Mouse (Mus musculus) spleen, adult 2 months (tissue): ENCODE measurements around the gene Hist2h2be. TPM values are rescaled to one million over a fixed set of nuclear protein-coding genes. Genes with fewer than 3 reads are reported as not detected.
A peak's percentile ranks its signal among the peaks of the same experiment; 100 is the strongest.
"Not testable (repeated sequence)": the region's sequence is repeated elsewhere in the genome, so short reads cannot be mapped to it uniquely, and the experiment has no call there.

Source experiments
- DNase-seq, 2 experiments: peaks; one replicate each; pipeline versions ENCODE4 v3.0.0 to v3.0.0-alpha.2; 2012 to 2021; ENCODE audit warnings: low spot score in 2 of 2, low read depth in 1 of 2
- H3K27ac ChIP-seq: fragments of 200-500 bp; 2 replicates; pipeline ENCODE4 v1.5.1; 2012; ENCODE audit warnings: low read length, inconsistent platforms; ENCODE audit not compliant: insufficient read depth
- H3K27me3 ChIP-seq: fragments of 200-500 bp; 2 replicates; pipeline ENCODE4 v1.6.1; 2012; ENCODE audit warnings: mild to moderate bottlenecking, moderate library complexity, low read length, inconsistent platforms; ENCODE audit not compliant: control insufficient read depth, insufficient read depth
- H3K36me3 ChIP-seq: fragments of 200-500 bp; 2 replicates; pipeline ENCODE4 v1.6.1; 2012; ENCODE audit warnings: mild to moderate bottlenecking, low read length, inconsistent platforms; ENCODE audit not compliant: control insufficient read depth, insufficient read depth
- H3K4me1 ChIP-seq: fragments of 200-500 bp; 2 replicates; pipeline ENCODE4 v1.6.1; 2011; ENCODE audit warnings: inconsistent platforms; ENCODE audit not compliant: control insufficient read depth, insufficient read depth, insufficient read length
- H3K4me3 ChIP-seq: fragments of 200-500 bp; 2 replicates; pipeline ENCODE4 v1.5.1; 2011; ENCODE audit warnings: mild to moderate bottlenecking, inconsistent platforms; ENCODE audit not compliant: insufficient read depth, insufficient read length; ENCODE audit errors: extremely low read depth
- CTCF ChIP-seq: fragments of 200-500 bp; IDR thresholded peaks from 2 replicates; pipeline ENCODE4 v1.5.1; 2011; ENCODE audit warnings: mild to moderate bottlenecking, inconsistent platforms; ENCODE audit not compliant: insufficient read depth, insufficient read length, insufficient replicate concordance; ENCODE audit errors: extremely low read depth
- POLR2A ChIP-seq: fragments of 200-500 bp; IDR thresholded peaks from 2 replicates; pipeline ENCODE4 v1.6.1; 2011; ENCODE audit warnings: low read depth, low read length, inconsistent platforms
- WGBS: fragments of 180-500 bp; shearing (Covaris S2); methylation state at CpG from one replicate; pipeline ENCODE4 v1.1.7; 2018; 5-methylcytosine and 5-hydroxymethylcytosine counted together
- polyA plus RNA-seq: library from polyadenylated mRNA; depleted of rRNA; stranded (reverse); fragments of >200 nt; gene quantifications from 2 replicates; pipeline ENCODE4 v1.2.3, GENCODE M21; 2012

Gene Hist2h2be
- polyA plus RNA-seq, 1 experiment = 3.3 TPM

GRCm38 (mm10) chr3:96240799-96241197, 19.9 kb downstream of the Hist2h2be start:
- DNase-seq = no peak
- peak overlapping the region; percentile 74 for H3K27ac ChIP-seq
- no peak for TF ChIP-seq CTCF
- no peak for TF ChIP-seq POLR2A
- no peaks in the 10 kb centered on the region for H3K36me3 ChIP-seq
- peaks cover 9% of the 10 kb centered on the region; the same call in 1 of the 2 replicates for H3K4me1 ChIP-seq
- H3K4me3 ChIP-seq = no peak overlapping the region; the same call in 1 of the 2 replicates
- WGBS = 87% methylated on average over 9 of the region's 9 CpGs
- no peaks in the 10 kb centered on the region for H3K27me3 ChIP-seq

DNA sequence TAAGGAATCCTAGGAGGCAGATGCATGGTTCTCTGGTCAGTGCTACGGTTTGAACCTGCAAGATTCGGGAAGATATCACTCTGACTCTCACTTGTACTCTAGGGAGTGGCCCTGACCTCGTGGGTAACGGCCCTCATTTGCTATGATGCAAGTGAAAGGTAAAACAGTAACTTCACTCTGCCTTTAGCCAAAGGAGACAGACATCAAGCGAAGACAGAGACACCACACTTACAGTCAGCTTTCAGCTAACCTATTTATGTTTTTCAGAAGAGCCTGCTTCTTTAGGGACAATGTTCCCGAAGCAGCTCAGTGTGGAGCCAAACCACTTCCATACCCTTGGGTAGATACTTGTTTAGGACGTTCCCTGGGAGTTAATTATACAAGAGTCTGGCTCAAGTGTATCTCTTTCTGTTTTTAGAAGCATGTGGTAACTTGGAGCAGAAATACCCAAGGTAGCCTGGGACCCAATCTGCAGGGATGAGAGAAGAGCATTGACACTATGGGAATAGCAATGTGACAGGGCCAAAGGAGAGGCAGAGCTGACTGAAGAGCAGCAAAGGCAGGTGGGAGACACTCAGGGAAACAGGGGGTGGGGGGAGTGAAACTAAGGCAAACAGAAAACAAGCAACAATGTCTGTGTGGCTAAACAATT, 23.1 kb downstream of the Hist2h2be start:
- Histone ChIP-seq H3K4me3 (no peak overlapping the region; the same call in 1 of the 2 replicates), H3K36me3 (no peaks in the 10 kb centered on the region), H3K27me3 (no peaks in the 10 kb centered on the region), H3K27ac (peak overlapping the region; percentile 98), H3K4me1 (peaks cover 9% of the 10 kb centered on the region; the same call in 1 of the 2 replicates)
- WGBS = 64% methylated on average over 7 of the region's 7 CpGs
- no peak for DNase-seq
- TF ChIP-seq CTCF = no peak
- no peak for TF ChIP-seq POLR2A

DNA sequence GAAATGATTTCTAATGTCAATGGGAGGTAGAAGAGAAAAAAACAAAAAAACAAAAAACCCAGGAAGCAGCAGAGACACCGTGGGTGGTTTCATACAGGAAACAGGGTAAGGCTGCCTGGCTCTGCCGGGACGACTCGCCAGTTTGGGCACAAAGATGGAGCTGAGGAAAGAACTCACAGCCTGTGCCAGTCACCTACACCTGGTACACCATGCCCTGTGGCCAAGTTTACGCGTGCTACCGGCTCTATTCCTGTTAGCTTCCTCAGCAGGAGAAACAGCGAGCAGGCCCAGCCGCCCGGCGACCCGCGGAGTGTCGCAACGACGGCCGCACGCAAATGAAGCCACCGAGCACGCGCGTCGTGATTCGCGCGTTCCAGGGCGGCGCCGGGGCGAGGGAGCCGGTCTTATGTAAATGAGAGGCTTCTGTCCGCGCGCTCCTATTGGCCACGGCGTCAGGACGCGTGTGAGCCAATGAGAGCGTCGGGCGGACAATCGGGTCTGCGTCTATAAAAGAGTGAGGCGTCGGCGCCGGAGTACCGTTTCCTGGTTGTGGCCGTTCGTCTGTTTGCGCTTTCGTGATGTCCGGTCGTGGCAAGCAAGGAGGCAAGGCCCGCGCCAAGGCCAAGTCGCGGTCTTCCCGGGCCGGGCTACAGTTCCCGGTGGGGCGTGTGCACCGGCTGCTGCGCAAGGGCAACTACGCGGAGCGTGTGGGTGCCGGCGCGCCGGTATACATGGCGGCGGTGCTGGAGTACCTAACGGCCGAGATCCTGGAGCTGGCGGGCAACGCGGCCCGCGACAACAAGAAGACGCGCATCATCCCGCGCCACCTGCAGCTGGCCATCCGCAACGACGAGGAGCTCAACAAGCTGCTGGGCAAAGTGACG, 24.3 kb downstream of the Hist2h2be start, which contains the start of gene Hist2h2aa1:
Hist2h2aa1 (plus strand) TSS at position 495 of the 884 bp plus-strand sequence.
- Histone ChIP-seq H3K27ac (peak within 1 kb of the TSS; percentile 98), H3K4me3 (peak within 1 kb of the TSS; percentile 72)
- TF ChIP-seq POLR2A = peak; percentile 77
- peak; percentile 65 to 79 for DNase-seq
- not testable (repeated sequence) for H3K4me1 ChIP-seq, H3K27me3 ChIP-seq, H3K36me3 ChIP-seq
- WGBS = under 1% methylated on average over 37 of the region's 88 CpGs

- Histone ChIP-seq H3K27ac (peak overlapping the region; percentile 89), H3K4me3 (peak overlapping the region; percentile 60; the same call in 1 of the 2 replicates)
- under 1% methylated on average over 11 of the region's 21 CpGs for WGBS
- not testable (repeated sequence) for H3K27me3 ChIP-seq, DNase-seq, H3K4me1 ChIP-seq, H3K36me3 ChIP-seq
These were observed 25.1 kb downstream of the Hist2h2be start for GRCm38 (mm10) chr3:96246018-96246417.

DNA sequence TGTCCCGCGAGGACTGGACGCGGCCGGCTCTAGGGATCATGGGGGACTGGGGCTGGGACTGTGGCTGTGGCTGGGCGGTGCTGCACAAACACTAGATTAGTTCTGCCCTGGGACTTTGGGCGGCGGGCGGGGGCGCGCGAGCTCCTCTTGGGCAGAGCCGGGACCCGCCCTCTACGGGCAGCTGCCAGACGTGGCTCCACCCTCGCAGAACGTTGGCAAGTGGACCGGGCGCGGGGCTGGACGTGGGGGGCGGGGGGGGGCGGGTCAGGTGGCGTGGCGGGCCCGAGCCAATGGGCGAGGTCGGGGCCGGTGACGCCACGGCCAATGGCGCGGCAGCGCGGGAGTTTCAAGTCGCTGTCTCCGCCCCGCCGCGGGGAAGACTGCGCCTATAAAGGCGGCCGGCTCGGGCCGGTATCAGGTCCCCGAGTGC, 25.5 kb downstream of the Hist2h2be start, which contains the start of gene Hist2h3c1:
Hist2h3c1 (plus strand) TSS at position 259 of the 430 bp plus-strand sequence.
- Histone ChIP-seq H3K4me3 (peak within 1 kb of the TSS; percentile 60; the same call in 1 of the 2 replicates), H3K27ac (peak within 1 kb of the TSS; percentile 89)
- not testable (repeated sequence) for H3K27me3 ChIP-seq, H3K36me3 ChIP-seq, H3K4me1 ChIP-seq, DNase-seq
- WGBS = 0% methylated on average over 10 of the region's 47 CpGs

- no peaks in the 10 kb centered on the region for H3K36me3 ChIP-seq
- H3K27me3 ChIP-seq = no peaks in the 10 kb centered on the region
- peaks cover 7% of the 10 kb centered on the region; the same call in 1 of the 2 replicates for H3K4me1 ChIP-seq
- no peak for TF ChIP-seq POLR2A
- TF ChIP-seq CTCF = no peak
- no peak overlapping the region for H3K27ac ChIP-seq
- H3K4me3 ChIP-seq = no peak overlapping the region; the same call in 1 of the 2 replicates
- 19% methylated on average over 11 of the region's 11 CpGs for WGBS
- no peak for DNase-seq
These were observed 26.6 kb downstream of the Hist2h2be start for GRCm38 (mm10) chr3:96247356-96248140.
